Mouse (Mus musculus) liver, embryonic 14.5 days (tissue): ENCODE results near the gene Golph3l.
"Not testable (repeated sequence)": the region's sequence is repeated elsewhere in the genome, so short reads cannot be mapped to it uniquely, and the experiment has no call there.

Experiments
- CTCF ChIP-seq: IDR thresholded peaks from 2 replicates; pipeline ENCODE4 v1.5.1; 2016; ENCODE audit warnings: antibody characterized with exemption, low read depth, control low read depth
- EP300 ChIP-seq: IDR thresholded peaks from 2 replicates; pipeline ENCODE4 v1.6.1; 2016; ENCODE audit warnings: antibody characterized with exemption, low read depth

DNA sequence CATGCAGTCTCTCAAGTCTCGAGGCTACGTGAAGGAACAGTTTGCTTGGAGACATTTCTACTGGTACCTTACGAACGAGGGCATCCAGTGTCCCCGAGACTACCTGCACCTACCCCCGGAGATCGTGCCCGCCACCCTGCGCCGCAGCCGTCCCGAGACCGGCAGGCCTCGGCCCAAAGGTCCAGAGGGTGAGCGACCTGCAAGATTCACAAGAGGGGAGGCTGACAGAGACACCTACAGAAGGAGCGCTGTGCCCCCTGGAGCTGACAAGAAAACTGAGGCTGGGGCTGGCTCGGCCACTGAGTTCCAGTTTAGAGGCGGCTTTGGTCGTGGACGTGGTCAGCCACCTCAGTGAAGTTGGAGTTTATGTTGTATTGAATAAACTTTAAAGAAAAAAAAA is 33.7 kb downstream of the Golph3l start:
- TF ChIP-seq CTCF, EP300: not testable (repeated sequence)
